Mouse (Mus musculus): ENCODE measurements around the gene Serinc4.
A peak's percentile ranks its signal among the peaks of the same experiment; 100 is the strongest.

The Serinc4 gene

DNA sequence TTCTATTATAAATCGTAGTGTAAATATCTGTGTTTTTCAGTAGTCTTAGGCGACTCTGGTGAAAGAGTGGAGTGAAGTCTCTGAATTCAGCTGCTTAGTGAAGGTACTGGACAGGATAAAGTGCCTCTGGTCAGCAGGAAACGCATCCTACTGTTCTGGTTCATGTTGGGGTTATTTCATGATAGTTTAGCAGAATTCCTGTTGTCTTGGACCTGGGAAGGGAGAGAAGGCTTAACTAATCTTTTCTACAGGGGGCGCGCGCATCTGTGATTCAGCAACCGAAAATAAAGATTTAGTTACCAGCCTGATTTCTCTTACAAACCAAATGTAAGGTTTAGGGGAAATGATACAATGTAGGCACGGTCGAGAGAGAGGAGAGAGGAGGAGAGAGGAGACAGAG, 8.4 kb downstream of the Serinc4 start:
- DNase-seq (ENCODE audit: low read depth, low spot score): peak; percentile 51

- peak; percentile 37 for DNase-seq (ENCODE audit: low read depth, low spot score)
Observed at GRCm38 (mm10) chr2:121447006-121447405, 9.6 kb downstream of the Serinc4 start.

DNA sequence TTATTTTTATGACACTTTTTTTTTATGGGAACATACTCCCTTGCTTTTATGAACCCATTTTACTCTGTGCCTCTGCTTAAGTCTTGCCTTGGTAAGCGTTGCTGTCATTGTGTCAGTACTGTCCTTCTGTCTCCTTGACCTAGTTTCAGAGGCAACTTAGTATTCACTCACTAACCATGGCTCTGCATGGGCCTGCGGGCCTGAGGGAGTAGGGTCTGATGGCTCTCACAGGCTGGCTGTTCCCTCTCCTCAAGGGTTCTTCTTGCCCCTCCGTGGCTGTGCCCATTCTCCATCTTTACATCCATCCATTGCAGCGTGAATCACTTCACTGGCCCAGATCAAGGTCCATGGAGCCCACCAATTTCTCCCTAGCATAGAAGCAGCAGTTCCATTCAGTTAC, 10.1 kb downstream of the Serinc4 start:
- DNase-seq (ENCODE audit: low read depth, low spot score): no peak

GRCm38 (mm10) chr2:121445117-121445516, 11.5 kb downstream of the Serinc4 start:
- no peak for DNase-seq (ENCODE audit: low read depth, low spot score)

DNA sequence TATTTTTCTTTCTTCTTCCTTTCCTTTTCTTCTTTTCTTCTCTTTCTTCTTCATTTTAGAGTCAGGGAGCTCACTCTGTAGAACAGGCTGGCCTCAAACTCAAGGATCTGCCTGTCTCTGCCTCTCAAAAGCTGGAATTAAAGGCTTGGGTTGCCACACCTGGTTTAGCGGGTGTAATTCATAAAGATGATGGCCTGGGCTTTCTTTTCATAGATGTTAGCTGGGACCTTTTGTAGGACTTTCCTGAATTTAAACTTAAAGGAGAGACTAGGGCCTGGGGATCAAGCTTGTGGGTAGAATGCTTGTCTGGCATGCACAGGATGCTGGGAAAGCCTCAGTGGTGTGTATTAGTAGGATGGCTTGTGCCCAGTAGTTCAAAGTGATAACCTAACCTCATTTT, 12.4 kb downstream of the Serinc4 start, which contains the start of gene Ell3:
Gene Ell3 (minus strand): TSS at position 101 of the 400 bp plus-strand sequence.
- no peak for DNase-seq (ENCODE audit: low read depth, low spot score)

DNA sequence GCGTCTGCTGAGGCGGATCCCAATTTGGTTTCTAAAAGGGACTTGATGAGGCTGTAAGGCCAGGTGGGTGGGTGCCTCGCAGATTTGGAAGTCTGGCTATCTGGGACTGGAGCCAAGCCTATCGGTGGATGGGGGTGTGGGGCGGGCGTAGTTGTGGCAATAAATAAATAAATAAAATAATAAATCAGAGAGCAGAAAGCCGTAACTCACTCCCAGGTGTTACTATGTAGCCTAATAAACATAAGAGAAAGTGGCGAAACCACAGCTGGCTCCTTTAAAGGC, 13.6 kb downstream of the Serinc4 start:
- no peak for DNase-seq (ENCODE audit: low read depth, low spot score)

DNA sequence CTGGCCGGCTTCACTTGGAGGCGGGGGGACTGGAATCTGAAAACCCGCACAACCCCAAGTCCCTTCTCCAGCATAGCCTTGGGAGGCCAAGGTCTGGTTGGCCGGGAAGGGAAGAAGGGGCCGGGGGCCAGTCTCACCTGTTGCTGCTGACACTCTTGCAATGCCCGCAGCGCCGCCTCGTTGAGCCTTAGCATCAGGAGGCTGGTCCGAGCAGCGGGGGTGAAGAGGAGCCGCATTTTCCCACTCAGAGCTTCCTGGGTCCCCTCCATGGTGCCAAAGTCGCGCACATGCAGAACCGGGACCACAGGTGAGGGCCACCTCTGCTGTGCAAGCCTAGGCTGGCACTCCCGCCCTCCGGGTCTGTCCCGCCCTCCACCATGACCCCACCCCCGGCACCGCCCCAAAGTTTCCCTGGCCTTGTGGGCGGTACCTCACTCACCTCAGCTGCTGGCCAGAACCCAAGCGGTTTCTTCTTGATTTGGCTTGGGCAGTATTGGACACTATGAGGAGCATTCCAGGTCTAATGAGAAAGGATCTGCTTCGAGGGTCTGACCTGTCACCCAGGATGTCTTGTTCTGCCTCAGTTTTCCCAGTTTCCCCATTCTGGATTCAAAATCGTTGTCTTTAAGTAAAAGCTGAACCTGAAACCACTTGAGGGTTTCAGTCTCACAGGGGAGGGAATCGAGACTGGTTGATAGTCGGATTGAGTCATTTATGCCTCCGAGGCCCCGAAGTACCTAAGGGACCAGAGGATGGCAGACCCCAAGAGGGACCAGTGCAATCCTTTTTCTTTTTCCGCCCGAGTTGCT, 14.1 kb downstream of the Serinc4 start:
- peak; percentile 86 for DNase-seq (ENCODE audit: low read depth, low spot score)

DNA sequence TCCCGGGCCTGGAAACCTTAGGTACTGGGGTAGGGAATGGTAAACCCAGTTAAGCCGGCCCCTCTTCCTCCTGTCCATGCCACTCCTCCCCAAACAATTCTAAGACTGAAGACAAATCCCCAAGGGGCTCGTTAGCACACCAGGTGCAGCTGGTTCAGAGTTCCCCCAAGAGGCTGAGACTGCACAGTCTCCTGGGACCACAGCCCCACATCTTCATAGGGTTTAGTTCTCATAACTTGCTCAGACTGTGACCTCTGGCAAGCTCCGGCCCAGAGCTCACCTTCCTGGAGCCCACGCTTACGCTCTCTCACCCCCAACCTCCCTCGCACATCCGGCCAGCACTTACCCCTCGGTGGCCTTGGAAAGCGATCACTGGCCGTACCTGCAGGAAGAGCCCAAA, 14.8 kb downstream of the Serinc4 start:
- DNase-seq (ENCODE audit: low read depth, low spot score): peak; percentile 24

DNA sequence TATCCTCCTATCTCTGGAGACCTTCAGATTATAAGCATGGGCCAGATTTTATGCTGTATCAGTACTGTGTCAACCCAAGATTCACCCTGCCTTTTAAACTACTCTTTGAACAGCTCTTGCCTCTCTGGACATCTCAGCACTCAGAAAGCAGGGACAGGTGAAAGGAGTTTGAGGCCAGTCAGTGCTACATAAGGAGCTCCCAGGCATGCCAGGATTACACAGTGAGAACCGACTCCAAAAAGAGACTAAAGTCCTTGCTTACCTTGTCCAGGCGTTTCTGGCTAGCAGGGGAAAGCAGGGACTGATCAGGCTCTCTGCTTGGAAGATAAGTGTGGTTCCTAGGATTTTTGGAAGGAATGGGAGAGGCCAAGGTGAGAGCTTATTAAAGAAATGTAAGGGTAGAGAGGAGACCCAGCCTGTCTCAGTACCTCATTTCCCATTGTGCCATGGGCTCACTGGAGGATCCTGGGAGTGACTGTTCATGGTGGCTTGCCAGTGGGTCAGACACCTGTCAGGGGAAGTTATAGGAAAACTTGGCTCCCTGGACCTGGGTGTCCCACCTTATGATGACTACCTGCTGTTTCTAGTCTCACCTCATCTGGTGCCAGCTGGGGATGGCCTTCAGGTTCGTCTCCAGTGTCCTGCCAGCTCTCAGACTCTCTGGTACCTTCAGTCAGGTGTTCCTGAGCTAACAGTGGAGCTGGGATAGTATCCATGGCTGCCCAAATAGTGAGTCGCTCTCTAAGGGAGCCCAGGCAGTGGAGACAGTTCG, 15.6 kb downstream of the Serinc4 start:
- no peak for DNase-seq (ENCODE audit: low read depth, low spot score)

- DNase-seq (ENCODE audit: low read depth, low spot score): no peak
Observed at GRCm38 (mm10) chr2:121439746-121440145, 16.8 kb downstream of the Serinc4 start.

GRCm38 (mm10) chr2:121434854-121435253, 21.7 kb downstream of the Serinc4 start:
- peak; percentile 81 for DNase-seq (ENCODE audit: low read depth, low spot score)

DNA sequence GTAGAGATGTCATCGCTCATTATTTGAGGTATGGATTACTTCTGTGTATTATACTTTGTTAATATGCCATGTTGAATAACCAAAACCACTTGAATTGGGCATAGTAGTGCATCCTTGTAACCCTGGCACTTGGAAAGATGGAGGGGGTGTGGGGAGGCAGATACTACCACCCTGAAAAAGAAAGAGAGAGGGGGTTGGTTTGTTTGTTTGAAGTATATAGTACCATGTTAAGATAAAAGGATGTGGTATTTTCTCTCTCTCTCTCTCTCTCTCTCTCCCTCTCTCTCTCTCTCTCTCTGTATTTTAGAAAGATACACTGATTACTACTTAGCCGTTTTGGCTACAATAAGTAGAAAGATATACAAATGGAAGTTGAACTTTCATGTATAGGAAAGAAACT, 30.7 kb downstream of the Serinc4 start:
- no peak for DNase-seq (ENCODE audit: low read depth, low spot score)

DNA sequence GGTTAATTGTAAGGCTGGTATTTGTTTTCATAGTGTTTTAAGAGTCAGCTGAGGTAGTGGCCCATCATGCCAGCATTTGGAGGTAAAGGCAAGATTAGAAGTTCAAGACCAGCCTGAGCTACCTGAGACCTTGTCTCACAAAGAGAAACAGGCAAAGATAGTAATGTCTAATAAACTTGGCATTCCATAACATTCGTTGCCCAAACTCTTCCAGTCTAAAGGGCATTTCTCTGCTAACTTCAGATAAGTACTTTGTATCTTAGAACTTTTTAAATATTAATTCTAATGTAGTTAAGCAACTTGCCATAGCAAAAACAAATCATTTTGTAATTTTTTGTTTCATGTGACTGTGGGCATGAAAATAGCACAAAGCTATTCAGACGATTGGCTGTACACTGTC, 33.4 kb downstream of the Serinc4 start:
- no peak for DNase-seq (ENCODE audit: low read depth, low spot score)

DNA sequence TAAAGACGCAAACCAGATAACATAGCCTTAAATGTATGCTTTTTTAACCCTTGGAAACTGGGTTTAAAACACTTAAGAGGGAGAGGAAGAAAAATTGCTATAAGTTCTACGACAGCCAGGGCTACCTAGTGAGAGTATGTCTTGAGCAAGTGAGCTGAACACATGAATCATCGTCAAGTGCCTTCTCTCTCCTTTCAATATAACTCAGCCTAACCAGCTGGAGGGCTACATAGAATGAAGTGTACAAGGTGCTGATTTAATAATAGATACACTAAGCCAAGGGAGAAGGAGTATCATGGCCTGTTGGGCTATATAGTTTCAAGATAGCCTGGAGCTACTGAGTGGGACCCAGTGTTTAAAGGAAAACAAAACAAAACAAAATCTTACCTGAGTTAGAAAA, 38.1 kb downstream of the Serinc4 start:
- no peak for DNase-seq (ENCODE audit: low read depth, low spot score)

DNA sequence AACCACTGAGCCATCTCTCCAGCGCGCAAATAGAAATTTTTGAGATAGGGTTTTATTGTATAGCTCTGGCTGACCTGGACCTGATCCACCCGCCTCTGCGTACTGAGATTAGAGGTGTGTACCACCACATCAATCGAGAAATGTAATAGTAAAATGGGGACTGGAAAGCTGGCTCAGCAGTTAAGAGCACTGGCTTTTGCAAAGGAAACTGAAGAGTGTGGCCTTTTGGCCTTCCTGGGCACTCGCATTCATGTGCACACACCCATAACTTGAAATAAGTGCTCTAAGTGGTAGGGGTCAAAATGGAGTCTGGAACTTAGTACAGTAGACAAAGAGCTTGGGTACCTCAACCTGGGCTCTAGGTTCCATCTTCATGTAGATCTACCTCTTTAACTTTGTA, 40.2 kb downstream of the Serinc4 start:
- peak; percentile 32 for DNase-seq (ENCODE audit: low read depth, low spot score)

- DNase-seq (ENCODE audit: low read depth, low spot score): no peak
Observed at GRCm38 (mm10) chr2:121415591-121415990, 41.0 kb downstream of the Serinc4 start.

DNA sequence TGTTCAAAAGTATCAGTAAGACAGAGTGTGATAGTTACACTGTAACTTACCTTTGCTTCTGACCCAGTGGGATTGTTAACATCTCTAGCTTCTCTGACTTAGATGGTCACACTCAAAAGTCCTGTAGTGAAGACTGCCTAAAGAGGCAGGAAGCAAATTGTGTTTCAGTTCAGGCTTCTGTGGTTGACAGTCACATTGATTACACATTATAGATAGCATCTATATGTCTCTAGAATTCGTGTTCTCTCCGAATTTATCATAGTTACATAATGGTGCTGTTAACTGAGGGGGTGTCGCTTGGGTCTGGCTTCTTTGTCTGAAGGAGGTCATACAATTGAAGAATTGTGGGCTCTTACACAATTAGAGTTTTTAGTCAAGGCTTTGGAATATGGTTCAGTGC, 41.5 kb downstream of the Serinc4 start:
- peak; percentile 34 for DNase-seq (ENCODE audit: low read depth, low spot score)

DNA sequence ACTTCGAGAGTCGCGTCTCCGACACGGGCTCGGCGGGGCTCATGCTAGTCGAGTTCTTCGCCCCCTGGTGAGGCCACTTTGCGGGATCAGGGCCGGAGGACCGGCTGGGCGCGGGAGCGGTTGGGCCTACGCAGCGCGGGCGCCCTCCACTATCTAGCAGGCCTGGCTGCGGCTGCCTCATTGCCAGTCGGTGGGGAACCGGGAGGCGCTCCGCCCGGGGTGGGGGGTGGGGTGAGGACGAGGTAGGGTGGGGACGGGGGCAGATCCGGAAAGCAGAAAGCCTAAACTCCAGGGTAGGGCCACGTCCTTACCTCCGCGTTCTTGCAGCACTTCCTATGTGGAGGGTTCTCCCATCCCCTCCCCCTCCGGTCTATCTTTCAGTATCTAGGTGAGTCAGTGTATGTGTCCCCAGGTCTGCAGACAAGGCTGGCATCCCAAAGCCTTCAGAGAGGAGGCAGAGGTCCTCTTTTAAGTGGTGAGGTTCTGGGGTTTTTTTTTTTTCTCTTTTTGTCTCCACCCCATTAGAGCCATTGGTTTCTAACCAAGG, 42.4 kb downstream of the Serinc4 start:
- peak; percentile 76 for DNase-seq (ENCODE audit: low read depth, low spot score)

DNA sequence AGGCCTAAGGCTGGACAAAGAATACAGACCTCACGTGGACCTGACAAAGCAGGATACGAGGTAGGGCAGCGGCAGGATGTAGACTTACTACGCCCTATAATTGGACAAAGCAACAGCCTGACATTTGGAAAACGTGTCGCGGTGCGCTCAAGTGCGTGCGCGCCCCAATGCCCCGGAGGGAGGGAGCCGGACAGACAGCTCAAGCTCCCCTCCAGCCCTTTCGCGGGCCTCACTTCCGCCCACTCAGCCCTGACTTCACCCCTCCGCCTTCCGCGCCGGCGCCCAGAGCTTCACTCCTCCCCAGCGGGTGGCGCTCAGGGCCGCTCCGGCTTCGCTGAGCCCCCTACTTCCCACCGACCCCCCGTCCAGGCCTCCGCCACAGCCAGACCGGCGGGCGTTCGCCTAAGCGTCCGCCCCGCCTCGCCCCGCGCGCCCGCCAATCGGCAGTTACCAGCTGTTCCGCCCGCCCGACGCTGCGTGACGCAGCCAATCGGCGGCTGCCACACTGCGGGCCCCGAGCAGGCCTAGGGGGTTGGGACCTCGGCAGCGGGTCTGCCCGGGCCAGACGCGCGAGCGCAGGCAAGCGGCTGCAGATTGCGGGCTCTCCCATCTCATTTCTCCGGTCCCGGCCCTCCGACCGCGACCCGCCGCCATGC, 43.1 kb downstream of the Serinc4 start, which contains the start of the genes Pdia3 and Catsper2:
Gene Pdia3 (plus strand): TSS at position 389 of the 656 bp plus-strand sequence.
Gene Catsper2 (minus strand): TSS at position 406 of the 656 bp plus-strand sequence.
- peak; percentile 95 for DNase-seq (ENCODE audit: low read depth, low spot score)

DNA sequence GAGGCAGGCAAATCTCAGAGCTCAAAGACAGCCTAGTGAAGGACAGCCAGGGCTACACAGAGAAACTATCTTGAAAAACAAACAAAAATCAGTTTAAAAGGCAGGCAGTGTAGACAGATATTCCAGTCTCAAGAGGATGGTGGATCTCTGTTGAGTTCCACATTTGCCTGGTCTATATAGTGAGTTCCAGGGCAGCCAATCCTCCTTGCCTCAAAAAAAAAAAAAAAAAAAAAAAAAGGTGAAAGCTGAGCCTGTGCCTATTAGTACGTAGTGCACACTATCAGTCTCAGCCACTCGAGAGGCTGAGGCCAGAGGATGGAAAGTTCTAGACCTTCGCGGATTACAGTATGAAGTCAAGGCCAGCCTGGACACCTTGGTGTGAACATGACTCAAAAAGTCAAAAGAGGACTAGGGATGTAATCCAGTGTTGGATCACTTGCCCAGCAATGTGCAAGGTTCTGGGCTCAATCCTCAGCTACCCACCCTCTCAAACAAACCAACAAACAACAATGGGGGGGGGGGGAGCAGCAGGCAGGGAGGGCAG, 43.7 kb downstream of the Serinc4 start:
- DNase-seq (ENCODE audit: low read depth, low spot score): no peak

GRCm38 (mm10) chr2:121408160-121408559, 48.4 kb downstream of the Serinc4 start:
- peak; percentile 87 for DNase-seq (ENCODE audit: low read depth, low spot score)

DNA sequence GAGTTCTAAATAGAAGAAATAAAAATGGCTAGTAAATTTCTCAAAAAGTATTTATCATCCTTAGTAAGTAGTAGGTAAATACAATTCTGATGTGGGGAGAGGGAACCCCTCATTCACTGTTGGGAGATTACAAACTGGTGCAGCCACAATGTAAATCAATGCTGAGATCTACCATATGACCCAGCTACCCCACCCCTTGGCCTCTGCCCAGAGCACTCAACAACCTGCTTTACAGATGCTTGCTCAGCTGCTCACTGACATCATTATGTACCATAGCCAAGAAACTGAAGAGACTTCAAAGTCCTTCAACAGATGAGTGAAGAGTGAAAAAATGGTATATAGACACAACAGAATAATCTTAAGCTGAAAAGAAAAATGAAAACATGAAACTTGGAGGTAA, 53.3 kb downstream of the Serinc4 start:
- no peak for DNase-seq (ENCODE audit: low read depth, low spot score)

Data from CD4-positive, CD25-positive, alpha-beta regulatory T cell, adult 2 months (primary cell).